Mouse (Mus musculus): ENCODE measurements around the gene Bank1.

GRCm38 (mm10) chr3:136254713-136255112 is 71.2 kb downstream of the Bank1 start:
- TF ChIP-seq CTCF (IDR thresholded peaks at IDR 0.05; ENCODE audit: low read depth), result no peak
- TF ChIP-seq EP300 (IDR thresholded peaks at IDR 0.05; ENCODE audit: low read depth), result no peak
